ENCODE assay signal across 10 mouse cellular contexts in genomic region chr2:47088635-47089034, GRCm38 (mm10).
DNase-seq lines count a peak whose midpoint lies in the region; ATAC-seq and TF ChIP-seq lines count a peak whose summit lies in the region.
"Had no signal": no experiment of that assay in that cellular context is flagged by ENCODE, and none has a peak within 500 bp of the region (broad histone marks: within the 10 kb centered on the region; RNA-seq: fewer than 3 reads in every experiment).

No protein-coding gene starts in this region.

- H3K9me3 ChIP-seq in embryonic facial prominence, embryonic 14.5 days (ENCODE audit: control insufficient read depth, low read length) = no peaks in the 10 kb centered on the region
- no peaks in the 10 kb centered on the region for H3K9me3 ChIP-seq in embryonic facial prominence, embryonic 10.5 days
- no peaks in the 10 kb centered on the region for H3K9me3 ChIP-seq in lung, embryonic 14.5 days (ENCODE audit: low read depth, low read length)
- H3K9me3 ChIP-seq in heart, embryonic 12.5 days (replicated peaks) = no peaks in the 10 kb centered on the region
- H3K9me3 ChIP-seq: limb, embryonic 12.5 days had no signal

- no peaks in the 10 kb centered on the region for H3K36me3 ChIP-seq in embryonic facial prominence, embryonic 14.5 days (ENCODE audit: control insufficient read depth, insufficient read depth, low read length)
- H3K36me3 ChIP-seq in embryonic facial prominence, embryonic 10.5 days (replicated peaks) = no peaks in the 10 kb centered on the region
- no peaks in the 10 kb centered on the region for H3K36me3 ChIP-seq in lung, embryonic 14.5 days (ENCODE audit: insufficient read depth)
- no peaks in the 10 kb centered on the region for H3K36me3 ChIP-seq in heart, embryonic 12.5 days
- H3K36me3 ChIP-seq: limb, embryonic 12.5 days had no signal

- no peaks in the 10 kb centered on the region for H3K27me3 ChIP-seq in embryonic facial prominence, embryonic 14.5 days (replicated peaks; ENCODE audit: control insufficient read depth, insufficient read depth, low read length)
- no peaks in the 10 kb centered on the region for H3K27me3 ChIP-seq in embryonic facial prominence, embryonic 10.5 days (replicated peaks; ENCODE audit: low read depth, poor library complexity, severe bottlenecking)
- no peaks in the 10 kb centered on the region for H3K27me3 ChIP-seq in lung, embryonic 14.5 days (ENCODE audit: insufficient read depth, low read length)
- H3K27me3 ChIP-seq in heart, embryonic 12.5 days (replicated peaks) = no peaks in the 10 kb centered on the region
- H3K27me3 ChIP-seq: limb, embryonic 12.5 days had no signal

- H3K4me2 ChIP-seq in embryonic facial prominence, embryonic 14.5 days (ENCODE audit: low read depth, low read length) = no peak overlapping the region
- no peak overlapping the region for H3K4me2 ChIP-seq in lung, embryonic 14.5 days
- no peak overlapping the region for H3K4me2 ChIP-seq in heart, embryonic 12.5 days
- H3K4me2 ChIP-seq: limb, embryonic 12.5 days had no signal

- no peak overlapping the region for H3K9ac ChIP-seq in embryonic facial prominence, embryonic 14.5 days (ENCODE audit: low read depth, low read length)
- H3K9ac ChIP-seq in lung, embryonic 14.5 days = no peak overlapping the region
- H3K9ac ChIP-seq in heart, embryonic 12.5 days = no peak overlapping the region
- H3K9ac ChIP-seq: limb, embryonic 12.5 days had no signal

- no peak overlapping the region for H3K27ac ChIP-seq in embryonic facial prominence, embryonic 14.5 days (replicated peaks; ENCODE audit: low read depth, low read length)
- no peak overlapping the region for H3K27ac ChIP-seq in embryonic facial prominence, embryonic 10.5 days (replicated peaks)
- no peak overlapping the region for H3K27ac ChIP-seq in lung, embryonic 14.5 days (ENCODE audit: low read depth)
- no peak overlapping the region for H3K27ac ChIP-seq in heart, embryonic 12.5 days (ENCODE audit: poor library complexity, severe bottlenecking)
- H3K27ac ChIP-seq: limb, embryonic 12.5 days had no signal

- no peak for TF ChIP-seq CTCF in lung, embryonic 14.5 days (IDR thresholded peaks at IDR 0.05; ENCODE audit: low read depth)

- H3K4me3 ChIP-seq in embryonic facial prominence, embryonic 14.5 days (ENCODE audit: low read depth, low read length) = no peak overlapping the region
- H3K4me3 ChIP-seq in embryonic facial prominence, embryonic 10.5 days = no peak overlapping the region
- H3K4me3 ChIP-seq in lung, embryonic 14.5 days (ENCODE audit: low read depth, low read length) = no peak overlapping the region
- no peak overlapping the region for H3K4me3 ChIP-seq in heart, embryonic 12.5 days
- H3K4me3 ChIP-seq: limb, embryonic 12.5 days had no signal

- no peak for ATAC-seq in embryonic facial prominence, embryonic 14.5 days (ENCODE audit: low read depth)
- ATAC-seq in lung, embryonic 14.5 days (ENCODE audit: insufficient read depth) = peak; percentile 96
- no peak for ATAC-seq in heart, embryonic 12.5 days (ENCODE audit: insufficient number of reproducible peaks, low FRiP score)

- peak; percentile 32 for DNase-seq in embryonic facial prominence, embryonic 14.5 days (ENCODE audit: low spot score)
- DNase-seq in embryonic facial prominence, embryonic 10.5 days (ENCODE audit: low spot score) = no peak
- peak; percentile 92 for DNase-seq in lung, embryonic 14.5 days
- no peak for DNase-seq in lung, postnatal 14 days
- DNase-seq in cerebellum, adult 18-20 months = peak; percentile 6 to 10
- peak; percentile 59 for DNase-seq in kidney, postnatal 14 days
- DNase-seq in adrenal gland, adult 8-10 months = no peak
- DNase-seq: spleen, adult 18-20 months had no signal

- WGBS in embryonic facial prominence, embryonic 14.5 days = 31% methylated on average over 4 of the region's 4 CpGs
- 35% methylated on average over 4 of the region's 4 CpGs for WGBS in embryonic facial prominence, embryonic 10.5 days
- WGBS in lung, embryonic 14.5 days = 24% methylated on average over 4 of the region's 4 CpGs
- WGBS in heart, embryonic 12.5 days = 36% methylated on average over 4 of the region's 4 CpGs

- H3K4me1 ChIP-seq in embryonic facial prominence, embryonic 14.5 days (ENCODE audit: control insufficient read depth, insufficient read depth, low read length) = no peaks in the 10 kb centered on the region
- no peaks in the 10 kb centered on the region for H3K4me1 ChIP-seq in embryonic facial prominence, embryonic 10.5 days
- H3K4me1 ChIP-seq in lung, embryonic 14.5 days (ENCODE audit: insufficient read depth) = no peaks in the 10 kb centered on the region
- H3K4me1 ChIP-seq in heart, embryonic 12.5 days (replicated peaks) = no peaks in the 10 kb centered on the region
- H3K4me1 ChIP-seq: limb, embryonic 12.5 days had no signal

Comparison
In these comparisons a context has a peak if more than half of its experiments do, and no peak if none do; other contexts are left out.
1. DNase-seq: peak in embryonic facial prominence, embryonic 14.5 days (single experiment), lung, embryonic 14.5 days (single experiment), cerebellum, adult 18-20 months (2 of 2) and kidney, postnatal 14 days (single experiment); none in embryonic facial prominence, embryonic 10.5 days (single experiment), lung, postnatal 14 days (single experiment) and adrenal gland, adult 8-10 months (single experiment).